Mouse (Mus musculus) kidney, adult 2 months (tissue): ENCODE measurements around the gene Lrp2. TPM values are rescaled to one million over a fixed set of nuclear protein-coding genes. Genes with fewer than 3 reads are reported as not detected.
A peak's percentile ranks its signal among the peaks of the same experiment; 100 is the strongest.

Experiments
- DNase-seq: peaks from one replicate; pipeline ENCODE4 v3.0.0; 2021
- H3K27ac ChIP-seq: fragments of 200-500 bp; 2 replicates; pipeline ENCODE4 v1.5.1; 2012; ENCODE audit warnings: low read depth, low read length, control low read depth, inconsistent platforms; ENCODE audit not compliant: insufficient read depth
- H3K27me3 ChIP-seq: fragments of 200-500 bp; replicated peaks from 2 replicates; pipeline ENCODE4 v1.6.1; 2012; ENCODE audit warnings: mild to moderate bottlenecking, moderate library complexity, low read length, inconsistent platforms; ENCODE audit not compliant: control insufficient read depth, insufficient read depth
- H3K36me3 ChIP-seq: fragments of 200-500 bp; 2 replicates; pipeline ENCODE4 v1.6.1; 2012; ENCODE audit warnings: mild to moderate bottlenecking, moderate library complexity, low read length, inconsistent platforms; ENCODE audit not compliant: control insufficient read depth, insufficient read depth
- H3K4me1 ChIP-seq: fragments of 200-500 bp; 2 replicates; pipeline ENCODE4 v1.6.1; 2011; ENCODE audit warnings: low read length; ENCODE audit not compliant: control insufficient read depth, insufficient read depth
- H3K4me3 ChIP-seq: fragments of 200-500 bp; 2 replicates; pipeline ENCODE4 v1.5.1; 2011; ENCODE audit warnings: mild to moderate bottlenecking, low read depth, low read length, control low read depth; ENCODE audit not compliant: insufficient read depth
- CTCF ChIP-seq: fragments of 200-500 bp; conservative IDR thresholded peaks from 2 replicates; pipeline ENCODE4 v1.5.1; 2011; ENCODE audit warnings: low read depth, mild to moderate bottlenecking, control low read depth, low read length, moderate library complexity, mixed read lengths; ENCODE audit not compliant: insufficient read depth, insufficient read length
- POLR2A ChIP-seq: fragments of 200-500 bp; IDR thresholded peaks from one replicate; pipeline ENCODE4 v1.6.1; 2011; ENCODE audit warnings: low read depth, low read length, control low read depth
- WGBS: fragments of 180-500 bp; shearing (Covaris S2); methylation state at CpG from one replicate; pipeline ENCODE4 v1.1.7; 2018; 5-methylcytosine and 5-hydroxymethylcytosine counted together
- polyA plus RNA-seq: library from polyadenylated mRNA; depleted of rRNA; stranded (reverse); fragments of >200 nt; gene quantifications from 2 replicates; pipeline ENCODE4 v1.2.3, GENCODE M21; 2012

Gene Lrp2
- polyA plus RNA-seq, 1 experiment: 283 TPM

DNA sequence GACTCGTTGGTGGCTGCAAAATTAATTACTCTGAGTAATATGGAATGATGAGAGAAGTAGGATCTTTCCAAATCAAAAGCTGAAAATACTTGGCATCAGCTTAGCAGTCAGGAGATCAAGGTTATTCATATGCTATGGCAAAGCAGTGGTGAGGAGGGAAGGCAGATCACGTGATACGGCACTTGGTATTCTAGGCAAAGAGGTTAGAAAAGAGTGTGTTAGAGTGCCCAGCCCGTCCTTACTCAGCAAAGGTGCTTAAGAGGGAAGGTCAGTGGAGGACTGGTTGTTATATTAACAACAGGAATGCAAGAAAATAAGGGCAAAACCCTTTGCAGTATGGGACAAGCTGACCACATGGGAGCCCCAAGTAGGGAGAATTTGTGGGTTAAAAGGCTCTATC lies 137.3 kb downstream of the Lrp2 start:
- Histone ChIP-seq H3K4me3 (no peak overlapping the region), H3K36me3 (peaks cover 15% of the 10 kb centered on the region; the same call in 1 of the 2 replicates), H3K27ac (peak overlapping the region; percentile 45; the same call in 1 of the 2 replicates), H3K4me1 (peaks cover 22% of the 10 kb centered on the region; the same call in 1 of the 2 replicates), H3K27me3 (no peaks in the 10 kb centered on the region)
- no peak for TF ChIP-seq POLR2A
- TF ChIP-seq CTCF: no peak
- DNase-seq: peak; percentile 52
- 56% methylated on average over 4 of the region's 4 CpGs for WGBS

- Histone ChIP-seq H3K27ac (no peak overlapping the region), H3K4me1 (peaks cover 22% of the 10 kb centered on the region; the same call in 1 of the 2 replicates), H3K27me3 (no peaks in the 10 kb centered on the region), H3K4me3 (no peak overlapping the region), H3K36me3 (peaks cover 11% of the 10 kb centered on the region; the same call in 1 of the 2 replicates)
- WGBS: 36% methylated on average over 4 of the region's 4 CpGs
- DNase-seq: peak; percentile 53
- TF ChIP-seq POLR2A (no peak), CTCF (no peak)
These were observed 139.9 kb downstream of the Lrp2 start for GRCm38 (mm10) chr2:69445896-69446472.

GRCm38 (mm10) chr2:69441656-69442055 lies 144.2 kb downstream of the Lrp2 start:
- no peak overlapping the region for H3K4me3 ChIP-seq
- 62% methylated on average over 3 of the region's 3 CpGs for WGBS
- H3K27me3 ChIP-seq: no peaks in the 10 kb centered on the region
- H3K27ac ChIP-seq: no peak overlapping the region
- DNase-seq: no peak
- peaks cover 6% of the 10 kb centered on the region; the same call in 1 of the 2 replicates for H3K4me1 ChIP-seq
- no peak for TF ChIP-seq POLR2A
- no peak for TF ChIP-seq CTCF
- H3K36me3 ChIP-seq: peaks cover 8% of the 10 kb centered on the region; the same call in 1 of the 2 replicates

DNA sequence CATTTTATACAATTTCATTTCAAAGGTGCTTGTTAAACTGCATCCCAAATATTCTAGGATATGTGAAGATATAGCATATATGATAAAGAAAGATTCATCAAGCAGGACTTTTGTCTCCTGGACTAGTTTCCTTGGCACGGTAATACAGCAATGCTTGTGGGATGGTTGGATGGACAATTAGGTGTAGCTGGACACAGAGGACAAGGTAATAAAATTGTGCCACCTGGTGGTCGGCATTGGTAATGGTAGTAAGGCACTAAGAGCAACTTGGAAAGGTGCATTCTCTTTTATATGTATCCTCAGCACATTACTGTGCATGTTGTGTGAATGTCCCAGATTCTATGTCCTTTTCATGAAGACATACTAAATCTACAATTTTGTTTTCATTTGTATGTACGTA lies 157.7 kb downstream of the Lrp2 start:
- 29% methylated on average over 3 of the region's 3 CpGs for WGBS
- H3K36me3 ChIP-seq: peaks cover 6% of the 10 kb centered on the region
- TF ChIP-seq CTCF (peak; percentile 55), POLR2A (no peak)
- H3K27me3 ChIP-seq: no peaks in the 10 kb centered on the region
- no peaks in the 10 kb centered on the region for H3K4me1 ChIP-seq
- no peak overlapping the region for H3K27ac ChIP-seq
- DNase-seq: peak; percentile 74
- H3K4me3 ChIP-seq: no peak overlapping the region

- no peaks in the 10 kb centered on the region for H3K27me3 ChIP-seq
- WGBS: 71% methylated on average over 10 of the region's 10 CpGs
- TF ChIP-seq CTCF: no peak
- TF ChIP-seq POLR2A: no peak
These were observed 158.7 kb downstream of the Lrp2 start for GRCm38 (mm10) chr2:69427141-69427540.

GRCm38 (mm10) chr2:69426081-69426480 lies 159.8 kb downstream of the Lrp2 start:
- TF ChIP-seq POLR2A (no peak), CTCF (no peak)
- Histone ChIP-seq H3K4me1 (no peaks in the 10 kb centered on the region), H3K27me3 (no peaks in the 10 kb centered on the region), H3K36me3 (peaks cover 6% of the 10 kb centered on the region), H3K27ac (no peak overlapping the region), H3K4me3 (no peak overlapping the region)
- 94% methylated on average over 1 of the region's 1 CpGs for WGBS
- no peak for DNase-seq

More at GRCm38 (mm10) chr2:69427141-69427540, 158.7 kb downstream of the Lrp2 start:
- no peak for DNase-seq
- H3K4me1 ChIP-seq: no peaks in the 10 kb centered on the region
- H3K36me3 ChIP-seq: peaks cover 6% of the 10 kb centered on the region
- no peak overlapping the region for H3K27ac ChIP-seq
- H3K4me3 ChIP-seq: no peak overlapping the region

- H3K36me3 ChIP-seq: peaks cover 6% of the 10 kb centered on the region; the same call in 1 of the 2 replicates
- H3K27ac ChIP-seq: no peak overlapping the region
- WGBS: 44% methylated on average over 5 of the region's 5 CpGs
- no peaks in the 10 kb centered on the region for H3K27me3 ChIP-seq
- H3K4me3 ChIP-seq: no peak overlapping the region
- DNase-seq: no peak
- H3K4me1 ChIP-seq: no peaks in the 10 kb centered on the region
- TF ChIP-seq POLR2A (no peak), CTCF (no peak)
These were observed 161.0 kb downstream of the Lrp2 start for GRCm38 (mm10) chr2:69424829-69425228.
